Mouse (Mus musculus) intestine, embryonic 15.5 days (tissue): ENCODE results near the gene Lhfpl2. TPM values are rescaled to one million over a fixed set of nuclear protein-coding genes. Genes with fewer than 3 reads are reported as not detected.
A peak's percentile ranks its signal among the peaks of the same experiment; 100 is the strongest.

Source experiments
- ATAC-seq: fragments of 200-750 bp; cut with Nextera tagmentation; 2 replicates; pipeline ENCODE4 v1.8.0; 2017; ENCODE audit warnings: moderate TSS enrichment, moderate library complexity
- H3K27ac ChIP-seq: fragments of 300-500 bp; sonication (generic); 2 replicates; pipeline ENCODE4 v1.5.1; 2015; ENCODE audit warnings: mild to moderate bottlenecking, inconsistent platforms
- H3K27me3 ChIP-seq: fragments of 300-500 bp; sonication (generic); replicated peaks from 2 replicates; pipeline ENCODE4 v1.6.1; 2015; ENCODE audit warnings: inconsistent platforms
- H3K36me3 ChIP-seq: fragments of 300-500 bp; sonication (generic); 2 replicates; pipeline ENCODE4 v1.6.1; 2015; ENCODE audit warnings: inconsistent platforms
- H3K4me1 ChIP-seq: fragments of 300-500 bp; sonication (generic); replicated peaks from 2 replicates; pipeline ENCODE4 v1.6.1; 2015; ENCODE audit warnings: inconsistent platforms
- H3K4me2 ChIP-seq: fragments of 300-500 bp; sonication (generic); replicated peaks from 2 replicates; pipeline ENCODE4 v1.6.1; 2015; ENCODE audit warnings: mild to moderate bottlenecking, inconsistent platforms
- H3K4me3 ChIP-seq: fragments of 300-500 bp; sonication (generic); replicated peaks from 2 replicates; pipeline ENCODE4 v1.5.1; 2015; ENCODE audit warnings: inconsistent platforms
- H3K9ac ChIP-seq: fragments of 300-500 bp; sonication (generic); 2 replicates; pipeline ENCODE4 v1.6.1; 2015; ENCODE audit warnings: inconsistent platforms
- H3K9me3 ChIP-seq: fragments of 300-500 bp; sonication (generic); 2 replicates; pipeline ENCODE4 v1.6.1; 2016; ENCODE audit warnings: inconsistent platforms
- WGBS: fragments of 180-500 bp; shearing (Covaris S2); methylation state at CpG from one replicate; pipeline ENCODE4 v1.1.7; 2015; 5-methylcytosine and 5-hydroxymethylcytosine counted together
- polyA plus RNA-seq: library from polyadenylated mRNA; unstranded; fragments of >200 nt; fragmentation: Nextera tagmentation; extraction: Ambion mirVana; gene quantifications from 2 replicates; pipeline ENCODE4 v1.2.1, GENCODE M21; 2015

Lhfpl2 gene
- polyA plus RNA-seq, 1 experiment from 2014 or later = 19.8 TPM

GRCm38 (mm10) chr13:94199829-94200228, 142.2 kb downstream of the Lhfpl2 start:
- H3K9ac ChIP-seq = no peak overlapping the region
- no peaks in the 10 kb centered on the region for H3K9me3 ChIP-seq
- no peak for ATAC-seq
- WGBS = 30% methylated on average over 8 of the region's 8 CpGs
- H3K27me3 ChIP-seq = no peaks in the 10 kb centered on the region
- H3K36me3 ChIP-seq = 0 out of 2 replicates have a peak, but pooled peaks cover 3% of the 10 kb centered on the region
- H3K4me2 ChIP-seq = no peak overlapping the region
- no peak overlapping the region for H3K4me3 ChIP-seq
- no peak overlapping the region for H3K27ac ChIP-seq
- no peaks in the 10 kb centered on the region for H3K4me1 ChIP-seq

- Histone ChIP-seq H3K4me2 (no peak overlapping the region), H3K9me3 (no peaks in the 10 kb centered on the region), H3K27me3 (no peaks in the 10 kb centered on the region), H3K36me3 (peaks cover 8% of the 10 kb centered on the region; the same call in 1 of the 2 replicates), H3K4me1 (no peaks in the 10 kb centered on the region), H3K4me3 (no peak overlapping the region), H3K9ac (no peak overlapping the region), H3K27ac (no peak overlapping the region)
- WGBS = 11% methylated on average over 6 of the region's 6 CpGs
- ATAC-seq = peak; percentile 86
Observed at GRCm38 (mm10) chr13:94205234-94205633, 147.6 kb downstream of the Lhfpl2 start.

GRCm38 (mm10) chr13:94207973-94208372, 150.4 kb downstream of the Lhfpl2 start:
- WGBS = 91% methylated on average over 16 of the region's 16 CpGs
- H3K4me3 ChIP-seq = no peak overlapping the region
- H3K4me2 ChIP-seq = no peak overlapping the region
- no peak overlapping the region for H3K9ac ChIP-seq
- H3K9me3 ChIP-seq = no peaks in the 10 kb centered on the region
- H3K36me3 ChIP-seq = peaks cover 8% of the 10 kb centered on the region; the same call in 1 of the 2 replicates
- no peak overlapping the region for H3K27ac ChIP-seq
- H3K4me1 ChIP-seq = no peaks in the 10 kb centered on the region
- H3K27me3 ChIP-seq = no peaks in the 10 kb centered on the region
- ATAC-seq = no peak

- peaks cover 6% of the 10 kb centered on the region; the same call in 1 of the 2 replicates for H3K36me3 ChIP-seq
- no peak for ATAC-seq
- no peaks in the 10 kb centered on the region for H3K4me1 ChIP-seq
- H3K9me3 ChIP-seq = no peaks in the 10 kb centered on the region
- no peak overlapping the region for H3K9ac ChIP-seq
- H3K4me3 ChIP-seq = no peak overlapping the region
- H3K27ac ChIP-seq = no peak overlapping the region
- H3K4me2 ChIP-seq = no peak overlapping the region
- H3K27me3 ChIP-seq = no peaks in the 10 kb centered on the region
Observed at GRCm38 (mm10) chr13:94208892-94209291, 151.3 kb downstream of the Lhfpl2 start.

- no peak for ATAC-seq
- no peak overlapping the region for H3K4me2 ChIP-seq
- no peaks in the 10 kb centered on the region for H3K27me3 ChIP-seq
- 54% methylated on average over 6 of the region's 6 CpGs for WGBS
- H3K4me3 ChIP-seq = no peak overlapping the region
- no peaks in the 10 kb centered on the region for H3K9me3 ChIP-seq
- no peak overlapping the region for H3K27ac ChIP-seq
- no peak overlapping the region for H3K9ac ChIP-seq
- peaks cover 5% of the 10 kb centered on the region; the same call in 1 of the 2 replicates for H3K36me3 ChIP-seq
- H3K4me1 ChIP-seq = no peaks in the 10 kb centered on the region
Observed at GRCm38 (mm10) chr13:94211236-94212119, 153.9 kb downstream of the Lhfpl2 start.

- H3K9ac ChIP-seq = no peak overlapping the region
- no peaks in the 10 kb centered on the region for H3K4me1 ChIP-seq
- H3K27me3 ChIP-seq = no peaks in the 10 kb centered on the region
- H3K4me3 ChIP-seq = no peak overlapping the region
- peaks cover 5% of the 10 kb centered on the region; the same call in 1 of the 2 replicates for H3K36me3 ChIP-seq
- no peak for ATAC-seq
- 93% methylated on average over 2 of the region's 2 CpGs for WGBS
- H3K9me3 ChIP-seq = no peaks in the 10 kb centered on the region
- no peak overlapping the region for H3K27ac ChIP-seq
- H3K4me2 ChIP-seq = no peak overlapping the region
Observed at GRCm38 (mm10) chr13:94212179-94212578, 154.6 kb downstream of the Lhfpl2 start.

GRCm38 (mm10) chr13:94212716-94213115, 155.1 kb downstream of the Lhfpl2 start:
- no peaks in the 10 kb centered on the region for H3K4me1 ChIP-seq
- no peaks in the 10 kb centered on the region for H3K9me3 ChIP-seq
- peaks cover 5% of the 10 kb centered on the region; the same call in 1 of the 2 replicates for H3K36me3 ChIP-seq
- no peak overlapping the region for H3K9ac ChIP-seq
- no peak overlapping the region for H3K4me3 ChIP-seq
- WGBS = 88% methylated on average over 2 of the region's 2 CpGs
- no peak overlapping the region for H3K4me2 ChIP-seq
- no peak overlapping the region for H3K27ac ChIP-seq
- ATAC-seq = no peak
- H3K27me3 ChIP-seq = no peaks in the 10 kb centered on the region

- Histone ChIP-seq H3K4me2 (0 out of 2 replicates have a peak overlapping the region, but pooled peaks have one; percentile 9), H3K9me3 (no peaks in the 10 kb centered on the region), H3K4me1 (no peaks in the 10 kb centered on the region), H3K27me3 (no peaks in the 10 kb centered on the region), H3K4me3 (no peak overlapping the region), H3K27ac (no peak overlapping the region), H3K36me3 (no peaks in the 10 kb centered on the region), H3K9ac (no peak overlapping the region)
- 65% methylated on average over 14 of the region's 14 CpGs for WGBS
- no peak for ATAC-seq
Observed at GRCm38 (mm10) chr13:94223609-94224008, 166.0 kb downstream of the Lhfpl2 start.

GRCm38 (mm10) chr13:94224717-94225705, 167.4 kb downstream of the Lhfpl2 start:
- H3K9ac ChIP-seq = no peak overlapping the region
- no peaks in the 10 kb centered on the region for H3K4me1 ChIP-seq
- ATAC-seq = no peak
- no peaks in the 10 kb centered on the region for H3K36me3 ChIP-seq
- no peak overlapping the region for H3K4me2 ChIP-seq
- H3K4me3 ChIP-seq = no peak overlapping the region
- H3K27me3 ChIP-seq = no peaks in the 10 kb centered on the region
- 95% methylated on average over 38 of the region's 38 CpGs for WGBS
- H3K27ac ChIP-seq = no peak overlapping the region
- no peaks in the 10 kb centered on the region for H3K9me3 ChIP-seq

- WGBS = 84% methylated on average over 14 of the region's 14 CpGs
- ATAC-seq = no peak
- no peak overlapping the region for H3K4me3 ChIP-seq
- no peaks in the 10 kb centered on the region for H3K27me3 ChIP-seq
- H3K4me1 ChIP-seq = no peaks in the 10 kb centered on the region
- no peak overlapping the region for H3K27ac ChIP-seq
- no peaks in the 10 kb centered on the region for H3K36me3 ChIP-seq
- no peak overlapping the region for H3K9ac ChIP-seq
- no peak overlapping the region for H3K4me2 ChIP-seq
- H3K9me3 ChIP-seq = no peaks in the 10 kb centered on the region
Observed at GRCm38 (mm10) chr13:94231871-94232270, 174.3 kb downstream of the Lhfpl2 start.

- no peaks in the 10 kb centered on the region for H3K9me3 ChIP-seq
- no peak for ATAC-seq
- H3K4me2 ChIP-seq = no peak overlapping the region
- no peaks in the 10 kb centered on the region for H3K4me1 ChIP-seq
- H3K36me3 ChIP-seq = no peaks in the 10 kb centered on the region
- no peak overlapping the region for H3K27ac ChIP-seq
- H3K9ac ChIP-seq = no peak overlapping the region
- WGBS = 71% methylated on average over 4 of the region's 4 CpGs
- H3K4me3 ChIP-seq = no peak overlapping the region
- no peaks in the 10 kb centered on the region for H3K27me3 ChIP-seq
Observed at GRCm38 (mm10) chr13:94239488-94239887, 181.9 kb downstream of the Lhfpl2 start.

GRCm38 (mm10) chr13:94240111-94240510, 182.5 kb downstream of the Lhfpl2 start:
- 74% methylated on average over 6 of the region's 6 CpGs for WGBS
- H3K4me2 ChIP-seq = no peak overlapping the region
- H3K4me1 ChIP-seq = no peaks in the 10 kb centered on the region
- H3K27ac ChIP-seq = no peak overlapping the region
- H3K9ac ChIP-seq = no peak overlapping the region
- ATAC-seq = no peak
- H3K36me3 ChIP-seq = no peaks in the 10 kb centered on the region
- H3K9me3 ChIP-seq = no peaks in the 10 kb centered on the region
- no peaks in the 10 kb centered on the region for H3K27me3 ChIP-seq
- no peak overlapping the region for H3K4me3 ChIP-seq
